Mouse (Mus musculus) megakaryocyte, adult 5-6 weeks (primary cell): ENCODE data around the gene B4galt4. TPM values are rescaled to one million over a fixed set of nuclear protein-coding genes. Genes with fewer than 3 reads are reported as not detected.

Source experiments
- ATAC-seq: 2 replicates; pipeline ENCODE4 v1.8.0; 2016; ENCODE audit warnings: mild to moderate bottlenecking, inconsistent platforms; ENCODE audit not compliant: poor library complexity, severe bottlenecking
- total RNA-seq, 2 experiments: library from RNA; stranded (forward) in 1 of 2; stranded (reverse) in 1 of 2; fragments of 153-499, 151-499 nt in 1 of 2; fragments of 221-1000, 200-1000 nt in 1 of 2; gene quantifications; 2 replicates each; pipeline versions ENCODE4 v1.2.3 to v1.2.4; 2015 to 2017

The B4galt4 gene
- total RNA-seq, 2 experiments from 2014 or later, result 12.2 to 26.2 TPM

GRCm38 (mm10) chr16:38728576-38729132 lies 13.4 kb upstream of the B4galt4 start:
- no peak for ATAC-seq

GRCm38 (mm10) chr16:38729139-38729538 lies 12.9 kb upstream of the B4galt4 start:
- ATAC-seq, result no peak

GRCm38 (mm10) chr16:38729610-38730288 lies 12.3 kb upstream of the B4galt4 start:
- ATAC-seq, result peak; percentile 77

- peak; percentile 83 for ATAC-seq
Observed at GRCm38 (mm10) chr16:38730921-38731320, 11.1 kb upstream of the B4galt4 start.

- peak; percentile 38; the same call in 1 of the 2 replicates for ATAC-seq
Observed at GRCm38 (mm10) chr16:38741204-38741903, 710 bp upstream of the B4galt4 start.

- peak; percentile 63 for ATAC-seq
Observed at GRCm38 (mm10) chr16:38742659-38743131, 631 bp downstream of the B4galt4 start.

GRCm38 (mm10) chr16:38743941-38744673 lies 2.0 kb downstream of the B4galt4 start:
- ATAC-seq, result no peak

GRCm38 (mm10) chr16:38750803-38751202 lies 8.7 kb downstream of the B4galt4 start:
- no peak for ATAC-seq

- ATAC-seq, result no peak
Observed at GRCm38 (mm10) chr16:38753631-38754030, 11.6 kb downstream of the B4galt4 start.

- ATAC-seq, result no peak
Observed at GRCm38 (mm10) chr16:38755452-38756176, 13.6 kb downstream of the B4galt4 start.

GRCm38 (mm10) chr16:38756177-38756503 lies 14.1 kb downstream of the B4galt4 start:
- no peak for ATAC-seq

- no peak for ATAC-seq
Observed at GRCm38 (mm10) chr16:38756572-38756971, 14.5 kb downstream of the B4galt4 start.

- ATAC-seq, result no peak
Observed at GRCm38 (mm10) chr16:38757626-38758025, 15.6 kb downstream of the B4galt4 start.

GRCm38 (mm10) chr16:38758104-38758861 lies 16.2 kb downstream of the B4galt4 start:
- ATAC-seq, result peak; percentile 82

- ATAC-seq, result no peak
Observed at GRCm38 (mm10) chr16:38760239-38760638, 18.2 kb downstream of the B4galt4 start.

GRCm38 (mm10) chr16:38760834-38761375 lies 18.8 kb downstream of the B4galt4 start:
- peak; percentile 48 for ATAC-seq

GRCm38 (mm10) chr16:38761972-38762371 lies 19.9 kb downstream of the B4galt4 start:
- ATAC-seq, result no peak

- no peak for ATAC-seq
Observed at GRCm38 (mm10) chr16:38762401-38762800, 20.3 kb downstream of the B4galt4 start.

- ATAC-seq, result peak; percentile 70
Observed at GRCm38 (mm10) chr16:38763508-38763907, 21.4 kb downstream of the B4galt4 start.

GRCm38 (mm10) chr16:38766671-38767070 lies 24.6 kb downstream of the B4galt4 start:
- no peak for ATAC-seq
